Mouse (Mus musculus) cerebellum, adult 11-12 months (tissue): ENCODE data around the gene Itgb2.
A peak's percentile ranks its signal among the peaks of the same experiment; 100 is the strongest.

Experiments
- DNase-seq: peaks from one replicate; pipeline ENCODE4 v3.0.0; 2022

Itgb2 gene

GRCm38 (mm10) chr10:77517066-77517620 is 12.9 kb upstream of the Itgb2 start:
- peak; percentile 68 for DNase-seq

GRCm38 (mm10) chr10:77517801-77518200 is 12.3 kb upstream of the Itgb2 start:
- DNase-seq, result no peak

- DNase-seq, result no peak
Measured at GRCm38 (mm10) chr10:77519191-77519590, 10.9 kb upstream of the Itgb2 start.

- no peak for DNase-seq
Measured at GRCm38 (mm10) chr10:77520497-77520896, 9.6 kb upstream of the Itgb2 start.

DNA sequence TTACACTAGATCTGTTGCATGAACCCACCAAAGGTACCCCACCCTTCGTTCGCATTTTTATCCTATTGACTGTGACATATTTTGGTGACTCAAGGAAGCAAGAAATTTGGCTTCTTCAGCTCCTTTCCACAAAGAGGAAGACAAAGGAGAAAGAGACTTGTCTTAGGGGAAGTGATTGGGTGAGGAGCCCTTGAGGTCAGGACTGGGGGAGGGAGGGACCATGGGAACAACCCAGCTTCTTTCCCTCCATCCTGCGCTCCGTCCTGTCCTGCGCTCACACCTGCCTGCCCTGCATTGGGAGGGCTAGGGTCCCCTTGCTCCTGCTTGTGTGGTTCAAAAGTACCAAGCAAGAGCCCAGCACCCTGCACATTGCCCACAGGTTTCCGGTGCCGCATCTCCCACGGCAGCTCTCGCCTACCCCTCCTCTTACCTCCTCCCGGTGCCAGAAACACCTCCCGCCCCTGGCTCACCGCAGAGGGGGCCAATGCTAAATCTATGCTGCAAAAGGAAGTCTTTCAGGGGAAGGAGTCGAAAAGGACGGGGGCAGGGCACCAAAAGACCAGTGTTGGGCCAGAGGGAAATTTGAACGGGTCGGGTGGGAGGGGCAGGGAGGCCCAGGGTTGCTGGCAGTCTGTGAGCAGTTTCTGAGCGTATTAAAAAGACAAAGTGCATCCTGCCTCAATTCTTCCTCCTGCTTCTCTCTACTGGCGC is 7.9 kb upstream of the Itgb2 start:
- no peak for DNase-seq

GRCm38 (mm10) chr10:77522746-77523145 is 7.3 kb upstream of the Itgb2 start:
- no peak for DNase-seq

GRCm38 (mm10) chr10:77523321-77523720 is 6.7 kb upstream of the Itgb2 start:
- no peak for DNase-seq

- DNase-seq, result no peak
Measured at GRCm38 (mm10) chr10:77526488-77526887, 3.6 kb upstream of the Itgb2 start.

GRCm38 (mm10) chr10:77528634-77529033 is 1.4 kb upstream of the Itgb2 start:
- DNase-seq, result no peak

DNA sequence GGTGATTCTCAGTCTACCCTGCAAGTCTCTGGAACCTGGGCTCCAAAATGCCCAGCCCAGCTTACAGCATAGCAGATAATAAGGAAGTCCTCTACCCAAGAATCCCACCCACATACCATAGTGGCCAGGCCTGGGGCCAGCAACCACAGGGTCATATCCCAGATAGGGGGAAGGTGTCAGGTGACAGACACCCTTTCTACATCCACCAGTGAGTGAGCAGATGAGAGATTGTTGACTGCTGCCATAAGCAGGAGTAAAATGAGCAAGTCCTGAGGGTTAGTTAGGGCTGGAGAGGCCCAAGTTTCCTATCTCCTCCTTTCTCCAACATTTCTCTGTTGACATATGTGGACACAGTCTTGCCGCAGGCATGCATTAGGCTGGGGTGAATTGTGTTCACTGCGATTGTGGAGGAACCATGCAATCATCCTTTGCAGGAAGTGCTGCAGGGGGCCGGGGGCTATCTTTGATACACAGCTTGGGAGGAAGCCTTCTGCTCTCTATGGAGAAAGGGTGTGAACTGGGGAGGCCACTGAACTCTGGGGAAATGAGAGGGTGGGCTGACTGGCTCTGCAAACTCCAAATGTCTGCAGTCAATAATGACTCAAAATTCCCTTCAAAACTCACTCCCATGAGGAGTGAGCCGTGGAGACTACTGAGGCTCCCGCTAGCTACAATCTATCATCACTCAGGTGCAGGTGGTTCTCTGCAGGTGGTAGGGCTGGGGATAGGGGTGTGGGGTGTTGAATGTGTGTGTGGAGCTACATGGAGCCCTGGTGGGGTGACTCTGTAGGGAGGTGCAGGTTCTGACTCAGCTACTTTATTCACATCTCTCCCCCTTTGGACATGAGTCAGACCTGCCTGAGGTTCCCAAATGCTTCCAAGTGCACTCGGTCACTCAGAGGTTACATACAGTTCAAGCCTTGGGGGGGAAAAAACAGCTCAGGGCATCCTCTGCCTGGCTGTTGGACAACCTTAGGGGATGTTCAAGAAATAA is 1.3 kb downstream of the Itgb2 start:
- no peak for DNase-seq

DNA sequence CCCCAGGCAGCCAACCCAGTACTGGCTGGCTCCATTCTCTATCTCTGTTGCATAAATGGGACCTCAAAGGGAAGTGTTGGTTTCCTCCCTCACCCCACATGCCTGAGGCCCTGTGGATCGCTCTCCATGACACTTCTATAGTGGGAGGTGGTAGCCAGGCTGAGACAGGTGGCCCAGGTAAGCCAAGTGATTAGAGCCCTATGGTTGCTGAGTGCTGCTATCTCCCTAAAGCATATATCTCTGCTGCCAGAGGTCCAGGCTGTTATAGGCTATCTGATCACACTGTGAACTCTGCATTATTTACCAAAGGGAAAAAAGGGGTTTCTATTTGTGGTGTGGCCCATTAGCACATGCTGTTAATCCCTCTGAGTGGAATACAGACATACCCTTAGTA is 2.0 kb downstream of the Itgb2 start:
- no peak for DNase-seq

DNA sequence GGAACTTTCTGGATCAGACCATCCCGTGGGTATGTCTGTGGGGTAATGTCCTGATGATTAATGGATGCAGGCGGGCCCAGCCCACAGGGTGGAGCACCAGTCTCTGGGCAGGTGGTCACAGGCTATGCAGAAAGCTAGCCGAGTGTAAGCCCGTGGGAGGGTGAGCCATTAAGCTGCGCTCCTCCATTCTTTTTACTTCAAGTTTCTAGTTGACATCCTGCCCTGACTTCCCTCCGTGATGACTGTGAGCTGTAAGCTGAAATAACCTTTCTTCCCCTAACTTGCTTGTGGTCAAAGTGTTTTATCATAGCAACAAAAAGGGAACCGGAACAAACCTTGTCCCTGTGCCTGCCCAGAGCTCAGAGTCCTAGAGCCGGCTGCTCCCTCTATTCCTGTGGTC is 6.7 kb downstream of the Itgb2 start:
- DNase-seq, result no peak

DNA sequence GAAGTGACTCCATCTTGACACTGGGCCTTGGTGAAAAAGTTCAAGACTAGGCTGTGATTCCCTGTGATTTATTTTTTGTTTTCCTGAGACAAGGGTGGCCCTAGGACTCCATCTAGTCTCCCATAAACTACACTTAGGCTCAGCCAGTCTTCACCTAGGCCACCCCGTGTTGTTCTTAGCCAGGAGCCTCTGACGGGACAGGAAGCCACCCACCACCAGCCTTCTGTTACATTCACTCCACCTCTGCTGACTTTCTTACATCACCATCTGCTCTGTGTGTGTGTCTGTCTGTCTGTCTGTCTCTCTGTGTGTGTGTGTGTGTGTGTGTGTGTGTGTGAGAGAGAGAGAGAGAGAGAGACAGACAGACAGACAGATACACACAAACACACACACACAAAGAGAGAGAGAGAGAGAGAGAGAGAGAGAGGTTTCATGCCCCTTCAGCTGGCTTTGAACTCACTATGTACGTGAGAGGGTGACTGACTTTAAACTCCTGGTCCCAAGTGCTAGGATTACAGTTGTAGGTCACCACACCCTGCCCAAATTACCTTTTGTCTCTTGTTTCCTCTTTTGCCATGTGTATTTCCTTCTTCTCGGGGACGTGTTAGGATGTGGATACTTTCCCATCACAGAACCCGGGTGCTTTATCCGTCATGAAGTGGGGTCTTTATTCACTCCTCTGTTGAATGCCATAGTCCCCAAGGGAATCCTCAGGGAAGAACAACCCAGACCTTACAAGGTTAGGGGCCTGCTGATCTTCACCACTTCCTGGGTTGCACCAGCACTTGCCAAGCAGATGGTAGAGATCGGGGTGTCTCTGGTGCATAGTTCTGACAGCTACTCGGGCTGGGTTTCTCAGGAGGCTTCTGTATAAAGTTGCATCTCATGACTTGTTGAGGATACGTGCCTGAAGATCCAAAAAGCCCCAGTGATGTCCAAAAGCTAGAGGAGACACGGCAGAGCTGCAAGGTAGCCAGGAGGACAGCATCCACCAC is 7.5 kb downstream of the Itgb2 start:
- DNase-seq, result no peak

DNA sequence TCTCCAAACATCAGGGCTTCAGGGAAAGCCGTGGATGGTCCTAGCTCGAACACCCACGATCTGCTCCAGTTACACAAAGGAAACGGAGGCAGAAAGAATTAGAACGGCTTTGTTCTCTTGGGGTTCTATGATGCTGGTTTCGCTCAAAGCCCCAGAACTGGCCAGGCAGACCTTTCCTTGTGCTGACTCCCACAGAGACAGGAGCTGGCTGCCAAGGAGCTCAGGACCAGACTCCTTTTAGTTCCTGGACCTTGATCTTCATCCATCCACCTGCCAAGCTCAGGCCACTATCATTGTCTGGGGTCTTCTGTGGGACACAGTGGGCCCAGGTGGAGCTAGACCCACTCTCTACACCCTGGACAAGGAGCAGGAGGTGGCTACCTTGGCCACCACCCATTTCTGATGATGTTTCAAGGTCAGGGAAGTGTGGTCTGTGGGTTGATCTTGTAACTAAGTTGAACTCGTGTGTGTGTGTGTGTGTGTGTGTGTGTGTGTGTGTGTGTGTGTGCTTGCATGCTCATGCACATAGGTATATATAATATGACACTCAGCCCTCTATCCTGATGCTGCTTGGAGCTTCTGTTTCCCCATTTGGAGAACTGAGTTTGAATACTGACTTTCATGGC is 9.4 kb downstream of the Itgb2 start:
- DNase-seq, result no peak

DNA sequence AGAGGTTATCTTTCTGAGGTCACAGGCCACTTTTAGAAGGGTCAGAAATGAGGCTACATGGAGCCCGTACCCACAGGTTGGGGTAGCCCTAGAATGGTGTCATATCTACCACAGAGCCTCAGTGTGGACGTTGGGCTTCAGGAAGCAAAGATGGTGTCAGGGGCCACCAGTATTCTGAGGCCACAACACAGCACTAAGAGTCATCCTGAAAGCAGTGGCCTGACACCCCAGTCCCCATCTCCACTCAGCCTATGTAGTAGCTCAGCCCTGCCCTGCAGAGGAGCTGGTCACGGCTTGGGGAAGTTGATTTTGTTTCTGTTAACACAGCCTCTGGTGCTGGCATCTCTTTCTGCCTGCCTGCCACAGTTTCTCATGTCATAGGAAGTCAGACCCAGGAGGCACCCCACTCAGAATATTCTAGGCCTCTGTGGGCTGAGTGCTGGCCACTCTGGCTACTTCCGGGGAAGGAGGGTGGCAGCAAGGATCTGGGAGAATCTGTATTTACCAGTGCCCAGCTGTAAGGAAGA is 10.6 kb downstream of the Itgb2 start:
- DNase-seq, result no peak

GRCm38 (mm10) chr10:77541864-77542666 is 12.0 kb downstream of the Itgb2 start:
- DNase-seq, result no peak

DNA sequence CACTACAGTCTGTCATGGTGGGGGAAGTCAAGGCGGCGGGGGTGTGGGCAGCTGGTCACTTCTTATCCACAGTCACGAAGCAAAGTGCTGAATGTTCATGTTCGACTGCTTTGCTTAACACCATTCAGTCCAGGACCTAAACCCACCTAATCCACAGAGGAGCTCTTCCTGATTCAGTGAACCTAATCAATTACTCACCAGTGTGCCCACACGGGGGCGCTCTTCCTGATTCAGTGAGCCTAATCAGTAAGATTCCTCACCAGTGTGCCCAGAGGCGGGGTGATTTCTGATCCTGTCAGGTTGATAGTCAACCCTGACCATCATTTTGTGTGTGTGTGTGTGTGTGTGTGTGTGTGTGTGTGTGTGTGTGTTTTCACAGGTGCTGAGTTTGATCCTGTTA is 13.2 kb downstream of the Itgb2 start:
- no peak for DNase-seq

DNA sequence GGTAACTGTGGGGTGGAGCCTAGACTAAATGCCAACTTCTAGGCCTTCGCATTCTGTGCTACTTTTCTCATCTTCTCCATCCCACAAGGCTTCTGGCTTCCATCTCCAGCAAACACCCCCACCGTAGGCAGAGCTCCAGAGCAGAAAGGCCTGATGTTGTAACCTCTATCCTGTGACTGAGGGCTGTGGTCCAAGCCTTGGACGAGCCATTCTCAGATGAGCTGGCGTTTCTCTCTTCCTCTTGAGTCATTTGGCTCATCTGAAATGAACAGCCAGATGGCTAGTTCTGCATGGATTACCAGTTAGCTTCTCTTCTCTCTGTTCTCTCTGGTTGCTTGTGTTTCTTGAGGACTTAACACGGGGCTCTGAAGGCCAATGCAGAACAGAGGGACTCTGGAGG is 14.9 kb downstream of the Itgb2 start:
- DNase-seq, result peak; percentile 81

- no peak for DNase-seq
Measured at GRCm38 (mm10) chr10:77548576-77548975, 18.5 kb downstream of the Itgb2 start.

GRCm38 (mm10) chr10:77550874-77551273 is 20.8 kb downstream of the Itgb2 start:
- DNase-seq, result no peak

DNA sequence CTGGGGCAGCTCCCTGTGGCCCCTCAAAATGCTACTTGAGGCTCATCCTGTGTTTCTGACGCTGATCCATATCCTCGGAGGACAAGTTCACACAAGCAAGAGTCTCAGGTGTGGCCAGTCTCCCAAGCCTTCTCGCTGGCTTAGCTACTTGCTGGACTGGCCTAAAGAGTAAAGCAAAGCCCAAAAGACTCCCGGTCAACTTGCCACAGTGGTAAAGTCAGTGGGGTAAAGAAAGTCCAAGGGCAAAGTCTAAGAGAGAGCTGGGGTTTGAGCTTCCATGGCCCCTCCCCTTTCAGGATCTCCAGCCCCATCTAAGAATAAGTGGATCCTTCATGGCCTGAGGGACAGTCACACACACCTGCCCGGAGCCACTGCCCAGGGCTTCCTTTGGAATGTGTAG is 22.1 kb downstream of the Itgb2 start:
- no peak for DNase-seq
